Mouse (Mus musculus) testis, adult 2 months (tissue): ENCODE data around the gene Rab15. TPM values are rescaled to one million over a fixed set of nuclear protein-coding genes. Genes with fewer than 3 reads are reported as not detected.
A peak's percentile ranks its signal among the peaks of the same experiment; 100 is the strongest.

Source experiments
- H3K27ac ChIP-seq: fragments of 200-500 bp; 2 replicates; pipeline ENCODE4 v1.5.1; 2012; ENCODE audit warnings: low read depth, low read length; ENCODE audit not compliant: control insufficient read depth, insufficient read depth
- H3K27me3 ChIP-seq: fragments of 200-500 bp; 2 replicates; pipeline ENCODE4 v1.6.1; 2012; ENCODE audit warnings: mild to moderate bottlenecking, low read length, moderate library complexity; ENCODE audit not compliant: control insufficient read depth, insufficient read depth
- H3K36me3 ChIP-seq: fragments of 200-500 bp; 2 replicates; pipeline ENCODE4 v1.6.1; 2012; ENCODE audit warnings: mild to moderate bottlenecking, low read length; ENCODE audit not compliant: control insufficient read depth, insufficient read depth
- H3K4me1 ChIP-seq: fragments of 200-500 bp; 2 replicates; pipeline ENCODE4 v1.6.1; 2012; ENCODE audit warnings: low read length; ENCODE audit not compliant: control insufficient read depth, insufficient read depth
- H3K4me3 ChIP-seq: fragments of 200-500 bp; 2 replicates; pipeline ENCODE4 v1.5.1; 2012; ENCODE audit warnings: low read depth, mild to moderate bottlenecking, low read length, moderate library complexity, mixed read lengths; ENCODE audit not compliant: control insufficient read depth
- CTCF ChIP-seq: fragments of 200-500 bp; IDR thresholded peaks from 2 replicates; pipeline ENCODE4 v1.5.1; 2012; ENCODE audit warnings: low read depth, mild to moderate bottlenecking, inconsistent platforms, low read length, moderate library complexity; ENCODE audit not compliant: control insufficient read depth, insufficient read depth, insufficient replicate concordance
- POLR2A ChIP-seq: fragments of 200-500 bp; IDR thresholded peaks from 2 replicates; pipeline ENCODE4 v1.6.1; 2012; ENCODE audit warnings: low read depth, mild to moderate bottlenecking, inconsistent platforms, low read length, moderate library complexity; ENCODE audit not compliant: control insufficient read depth
- polyA plus RNA-seq: library from polyadenylated mRNA; depleted of rRNA; stranded (reverse); fragments of >200 nt; gene quantifications from 2 replicates; pipeline ENCODE4 v1.2.3, GENCODE M21; 2012

Gene Rab15
- polyA plus RNA-seq, 1 experiment: 0.32 TPM

GRCm38 (mm10) chr12:76775132-76775531 is 47.6 kb downstream of the Rab15 start:
- Histone ChIP-seq H3K4me1 (no peaks in the 10 kb centered on the region), H3K36me3 (no peaks in the 10 kb centered on the region), H3K4me3 (no peak overlapping the region), H3K27ac (no peak overlapping the region), H3K27me3 (no peaks in the 10 kb centered on the region)
- TF ChIP-seq CTCF (no peak), POLR2A (no peak)

GRCm38 (mm10) chr12:76774652-76775051 is 48.1 kb downstream of the Rab15 start:
- no peak for TF ChIP-seq POLR2A
- Histone ChIP-seq H3K4me1 (no peaks in the 10 kb centered on the region), H3K4me3 (no peak overlapping the region), H3K27ac (no peak overlapping the region), H3K27me3 (no peaks in the 10 kb centered on the region), H3K36me3 (no peaks in the 10 kb centered on the region)

- no peaks in the 10 kb centered on the region for H3K27me3 ChIP-seq
- H3K4me3 ChIP-seq: no peak overlapping the region
- H3K36me3 ChIP-seq: no peaks in the 10 kb centered on the region
- TF ChIP-seq POLR2A: no peak
- no peak for TF ChIP-seq CTCF
- no peaks in the 10 kb centered on the region for H3K4me1 ChIP-seq
- no peak overlapping the region for H3K27ac ChIP-seq
Observed at GRCm38 (mm10) chr12:76771540-76771939, 51.2 kb downstream of the Rab15 start.

GRCm38 (mm10) chr12:76770841-76771500 is 51.7 kb downstream of the Rab15 start:
- Histone ChIP-seq H3K27me3 (no peaks in the 10 kb centered on the region), H3K27ac (no peak overlapping the region), H3K4me3 (no peak overlapping the region), H3K36me3 (no peaks in the 10 kb centered on the region), H3K4me1 (peaks cover 5% of the 10 kb centered on the region; the same call in 1 of the 2 replicates)
- TF ChIP-seq CTCF (no peak), POLR2A (no peak)

GRCm38 (mm10) chr12:76765901-76766630 is 56.6 kb downstream of the Rab15 start:
- Histone ChIP-seq H3K4me1 (peaks cover 5% of the 10 kb centered on the region), H3K27ac (peak overlapping the region; percentile 100), H3K36me3 (no peaks in the 10 kb centered on the region), H3K27me3 (no peaks in the 10 kb centered on the region), H3K4me3 (peak overlapping the region; percentile 100)
- TF ChIP-seq POLR2A (no peak), CTCF (no peak)

- peak within 1 kb of the TSS; percentile 100 for H3K27ac ChIP-seq
- no peaks in the 10 kb centered on the region for H3K36me3 ChIP-seq
- peaks cover 5% of the 10 kb centered on the region for H3K4me1 ChIP-seq
- peak; percentile 79; the same call in 1 of the 2 replicates for TF ChIP-seq POLR2A
- TF ChIP-seq CTCF: no peak
- peak within 1 kb of the TSS; percentile 100 for H3K4me3 ChIP-seq
- H3K27me3 ChIP-seq: no peaks in the 10 kb centered on the region
Observed at GRCm38 (mm10) chr12:76765354-76765851, 57.3 kb downstream of the Rab15 start, which contains the start of the genes Churc1 and Fntb. Churc1 (plus strand) TSS chr12:76765538. Fntb (plus strand) TSS chr12:76765589.

- H3K27me3 ChIP-seq: no peaks in the 10 kb centered on the region
- H3K27ac ChIP-seq: no peak overlapping the region
- H3K36me3 ChIP-seq: no peaks in the 10 kb centered on the region
- H3K4me1 ChIP-seq: no peaks in the 10 kb centered on the region; the same call in 1 of the 2 replicates
- no peak overlapping the region for H3K4me3 ChIP-seq
- TF ChIP-seq POLR2A (no peak), CTCF (peak; percentile 38; the same call in 1 of the 2 replicates)
Observed at GRCm38 (mm10) chr12:76752652-76753318, 69.9 kb downstream of the Rab15 start.
